Mouse (Mus musculus): ENCODE data around the gene Usp7. TPM values are rescaled to one million over a fixed set of nuclear protein-coding genes. Genes with fewer than 3 reads are reported as not detected.
"Not testable (repeated sequence)": the region's sequence is repeated elsewhere in the genome, so short reads cannot be mapped to it uniquely, and the experiment has no call there.

The Usp7 gene
- polyA plus RNA-seq, 1 experiment from 2014 or later: 15.8 TPM

DNA sequence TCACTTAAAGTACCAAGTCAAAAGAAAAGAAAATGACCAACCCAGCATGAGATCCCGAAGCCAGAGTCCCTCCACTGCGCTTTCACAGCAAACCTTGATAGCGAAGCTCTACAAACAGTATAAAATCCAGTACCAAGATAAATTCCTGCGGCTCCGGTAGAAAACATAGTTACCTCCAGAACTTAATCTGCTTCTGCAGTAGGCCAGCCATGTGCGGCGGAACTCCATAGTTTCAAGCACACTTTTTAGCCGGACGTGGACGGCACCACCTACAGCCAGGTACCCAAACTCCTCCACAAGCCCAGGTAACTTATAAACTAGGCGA lies 54.8 kb downstream of the Usp7 start:
- ATAC-seq: peak; percentile 0; the same call in 1 of the 2 replicates
- Histone ChIP-seq H3K27me3 (ENCODE audit: insufficient read depth, low read length) (no peaks in the 10 kb centered on the region), H3K4me2 (ENCODE audit: low read depth, low read length) (peak overlapping the region; percentile 76), H3K4me3 (ENCODE audit: low read depth, low read length) (peak overlapping the region; percentile 99), H3K9me3 (ENCODE audit: low read length) (no peaks in the 10 kb centered on the region), H3K9ac (replicated peaks) (peak overlapping the region; percentile 99), H3K4me1 (ENCODE audit: insufficient read depth) (peaks cover 50% of the 10 kb centered on the region), H3K36me3 (replicated peaks; ENCODE audit: insufficient read depth, low read length) (peaks cover 11% of the 10 kb centered on the region; the same call in 1 of the 2 replicates), H3K27ac (ENCODE audit: low read depth) (peak overlapping the region; percentile 99)
- TF ChIP-seq EP300 (IDR thresholded peaks at IDR 0.05; ENCODE audit: low read depth) (no peak), CTCF (IDR thresholded peaks at IDR 0.05; ENCODE audit: low read depth) (no peak)
- under 1% methylated on average over 11 of the region's 11 CpGs for WGBS (ENCODE audit: insufficient replicate concordance)
- DNase-seq: no peak

DNA sequence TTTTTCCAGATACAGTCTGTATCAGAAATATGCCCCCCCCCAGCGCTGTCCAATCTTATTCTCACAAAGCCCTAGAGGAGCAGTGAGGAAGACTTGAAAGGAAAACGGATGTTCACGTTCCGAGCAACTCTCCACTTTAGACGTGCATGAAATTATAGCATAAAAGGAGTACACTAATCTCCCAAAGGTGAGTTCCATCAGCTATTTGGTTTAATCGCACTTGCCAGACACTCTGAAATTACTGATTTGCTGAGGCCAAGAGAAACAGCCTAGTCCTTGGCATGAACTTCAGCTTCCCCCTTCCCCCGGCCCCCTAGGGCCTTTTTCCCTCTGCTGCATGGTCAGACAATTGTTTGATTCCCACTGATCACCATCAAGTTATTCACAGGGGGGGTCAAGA lies 55.4 kb downstream of the Usp7 start:
- Histone ChIP-seq H3K27me3 (ENCODE audit: insufficient read depth, low read length) (no peaks in the 10 kb centered on the region), H3K36me3 (replicated peaks; ENCODE audit: insufficient read depth, low read length) (peaks cover 11% of the 10 kb centered on the region; the same call in 1 of the 2 replicates), H3K4me2 (ENCODE audit: low read depth, low read length) (peak overlapping the region; percentile 76), H3K4me3 (ENCODE audit: low read depth, low read length) (peak overlapping the region; percentile 99), H3K9ac (replicated peaks) (peak overlapping the region; percentile 99), H3K27ac (ENCODE audit: low read depth) (peak overlapping the region; percentile 99; the same call in 1 of the 2 replicates), H3K9me3 (ENCODE audit: low read length) (no peaks in the 10 kb centered on the region), H3K4me1 (ENCODE audit: insufficient read depth) (peaks cover 53% of the 10 kb centered on the region)
- 1% methylated on average over 7 of the region's 7 CpGs for WGBS (ENCODE audit: insufficient replicate concordance)
- ATAC-seq: no peak
- TF ChIP-seq EP300 (IDR thresholded peaks at IDR 0.05; ENCODE audit: low read depth) (peak; percentile 50; the same call in 1 of the 2 replicates), CTCF (IDR thresholded peaks at IDR 0.05; ENCODE audit: low read depth) (no peak)
- no peak for DNase-seq

DNA sequence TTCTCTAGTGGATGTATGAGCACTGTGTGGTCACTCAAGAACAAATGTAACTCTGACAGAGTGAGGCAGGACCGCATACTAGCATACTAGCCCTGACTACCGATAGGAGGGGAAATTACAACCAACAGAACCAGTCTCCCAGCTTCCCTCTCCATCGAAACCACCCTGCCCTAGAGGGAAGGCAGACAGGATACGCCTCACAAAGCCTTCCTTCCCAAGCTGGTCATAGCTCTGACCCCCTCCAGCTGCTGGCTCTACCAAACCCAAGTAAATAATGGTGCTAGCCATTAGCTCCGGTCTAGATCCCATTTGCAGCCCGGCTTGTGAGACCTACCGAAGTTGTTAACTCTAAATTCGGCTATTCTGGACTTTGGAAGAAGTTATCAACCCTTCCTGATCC lies 56.1 kb downstream of the Usp7 start:
- DNase-seq (peak; percentile 35), ATAC-seq (no peak)
- peak overlapping the region; percentile 99 for H3K4me3 ChIP-seq (ENCODE audit: low read depth, low read length)

DNA sequence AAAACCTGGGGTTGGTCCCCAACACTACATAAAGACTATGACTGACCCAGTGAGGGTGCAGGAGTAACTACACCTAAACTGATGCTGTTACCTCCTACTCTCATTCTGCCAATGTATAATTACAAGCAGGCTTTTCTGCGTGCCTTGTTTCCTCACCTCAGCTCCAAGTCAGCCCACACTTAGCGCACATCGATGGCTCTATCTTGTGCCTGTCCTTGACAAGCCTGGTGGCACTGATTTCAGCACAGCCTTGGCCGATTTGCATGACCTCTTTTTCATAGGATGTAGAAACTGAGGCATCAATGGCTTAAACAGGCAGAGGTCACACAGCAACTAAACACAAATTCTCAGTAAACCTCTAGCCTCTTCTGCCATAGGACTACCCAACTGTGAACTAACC lies 57.4 kb downstream of the Usp7 start:
- H3K36me3 ChIP-seq (replicated peaks; ENCODE audit: insufficient read depth, low read length): peaks cover 11% of the 10 kb centered on the region; the same call in 1 of the 2 replicates
- TF ChIP-seq CTCF (IDR thresholded peaks at IDR 0.05; ENCODE audit: low read depth) (no peak), EP300 (IDR thresholded peaks at IDR 0.05; ENCODE audit: low read depth) (no peak)
- peaks cover 61% of the 10 kb centered on the region for H3K4me1 ChIP-seq (ENCODE audit: insufficient read depth)
- no peaks in the 10 kb centered on the region for H3K9me3 ChIP-seq (ENCODE audit: low read length)
- H3K9ac ChIP-seq (replicated peaks): peak overlapping the region; percentile 99; the same call in 1 of the 2 replicates
- WGBS (ENCODE audit: insufficient replicate concordance): 57% methylated on average over 4 of the region's 4 CpGs
- ATAC-seq: no peak
- H3K27ac ChIP-seq (ENCODE audit: low read depth): peak overlapping the region; percentile 24; the same call in 1 of the 2 replicates
- peak overlapping the region; percentile 99 for H3K4me3 ChIP-seq (ENCODE audit: low read depth, low read length)
- DNase-seq: no peak
- peak overlapping the region; percentile 76 for H3K4me2 ChIP-seq (ENCODE audit: low read depth, low read length)
- no peaks in the 10 kb centered on the region for H3K27me3 ChIP-seq (ENCODE audit: insufficient read depth, low read length)

More for the DNA sequence above, 56.1 kb downstream of the Usp7 start:
- Histone ChIP-seq H3K9me3 (ENCODE audit: low read length) (no peaks in the 10 kb centered on the region), H3K27ac (ENCODE audit: low read depth) (peak overlapping the region; percentile 99; the same call in 1 of the 2 replicates), H3K9ac (replicated peaks) (peak overlapping the region; percentile 99), H3K4me2 (ENCODE audit: low read depth, low read length) (peak overlapping the region; percentile 76), H3K36me3 (replicated peaks; ENCODE audit: insufficient read depth, low read length) (peaks cover 11% of the 10 kb centered on the region; the same call in 1 of the 2 replicates), H3K4me1 (ENCODE audit: insufficient read depth) (peaks cover 55% of the 10 kb centered on the region), H3K27me3 (ENCODE audit: insufficient read depth, low read length) (no peaks in the 10 kb centered on the region)
- WGBS (ENCODE audit: insufficient replicate concordance): 9% methylated on average over 8 of the region's 8 CpGs
- TF ChIP-seq CTCF (IDR thresholded peaks at IDR 0.05; ENCODE audit: low read depth) (peak; percentile 42), EP300 (IDR thresholded peaks at IDR 0.05; ENCODE audit: low read depth) (no peak)

DNA sequence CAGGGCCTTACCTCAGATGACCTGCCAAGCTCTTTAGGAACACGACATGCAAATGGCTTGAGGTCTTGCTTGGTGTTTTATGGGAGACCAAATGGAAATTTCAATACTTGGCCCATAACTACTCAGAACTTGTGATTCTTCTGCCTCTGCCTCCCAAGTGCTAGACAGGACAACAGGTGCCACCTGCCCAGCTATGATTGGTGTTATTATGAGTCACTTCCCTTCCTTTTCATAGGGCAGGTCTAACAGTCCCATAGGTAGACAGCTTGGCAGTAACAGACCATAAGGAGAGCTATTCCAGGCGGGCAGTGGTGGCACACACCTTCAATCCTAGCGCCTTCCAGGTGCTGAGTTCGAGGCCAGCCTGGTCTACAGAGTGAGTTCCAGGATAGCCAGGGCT lies 58.5 kb downstream of the Usp7 start:
- peaks cover 11% of the 10 kb centered on the region; the same call in 1 of the 2 replicates for H3K36me3 ChIP-seq (replicated peaks; ENCODE audit: insufficient read depth, low read length)
- no peak overlapping the region for H3K9ac ChIP-seq (replicated peaks)
- TF ChIP-seq CTCF (IDR thresholded peaks at IDR 0.05; ENCODE audit: low read depth) (no peak), EP300 (IDR thresholded peaks at IDR 0.05; ENCODE audit: low read depth) (no peak)
- H3K9me3 ChIP-seq (ENCODE audit: low read length): no peaks in the 10 kb centered on the region
- DNase-seq: no peak
- peak overlapping the region; percentile 76 for H3K4me2 ChIP-seq (ENCODE audit: low read depth, low read length)
- ATAC-seq: no peak
- no peak overlapping the region for H3K27ac ChIP-seq (ENCODE audit: low read depth)
- 84% methylated on average over 4 of the region's 4 CpGs for WGBS (ENCODE audit: insufficient replicate concordance)
- no peaks in the 10 kb centered on the region for H3K27me3 ChIP-seq (ENCODE audit: insufficient read depth, low read length)
- H3K4me1 ChIP-seq (ENCODE audit: insufficient read depth): peaks cover 64% of the 10 kb centered on the region
- no peak overlapping the region; the same call in 1 of the 2 replicates for H3K4me3 ChIP-seq (ENCODE audit: low read depth, low read length)

DNA sequence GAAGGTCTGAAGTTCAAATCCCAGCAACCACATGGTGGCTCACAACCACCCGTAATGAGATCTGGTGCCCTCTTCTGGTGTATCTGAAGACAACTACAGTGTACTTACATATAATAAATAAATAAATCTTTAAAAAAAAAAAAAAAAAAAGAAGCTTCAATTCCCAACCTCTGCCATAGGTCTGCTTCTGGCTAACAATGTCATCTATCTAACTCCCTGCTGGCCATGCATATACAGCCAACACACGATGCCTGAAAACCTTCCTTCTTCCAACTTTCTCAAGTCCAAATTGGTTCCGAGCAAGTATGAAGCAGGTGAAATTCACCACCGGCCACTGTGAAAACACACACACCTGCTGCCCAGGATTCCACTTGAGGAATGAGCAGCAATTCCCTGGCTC lies 59.7 kb downstream of the Usp7 start:
- H3K9me3 ChIP-seq (ENCODE audit: low read length); H3K4me2 ChIP-seq (ENCODE audit: low read depth, low read length); DNase-seq; H3K4me3 ChIP-seq (ENCODE audit: low read depth, low read length); H3K27me3 ChIP-seq (ENCODE audit: insufficient read depth, low read length); ATAC-seq; H3K27ac ChIP-seq (ENCODE audit: low read depth); H3K9ac ChIP-seq (replicated peaks): not testable (repeated sequence)
- peaks cover 66% of the 10 kb centered on the region for H3K4me1 ChIP-seq (ENCODE audit: insufficient read depth)
- peaks cover 14% of the 10 kb centered on the region; the same call in 1 of the 2 replicates for H3K36me3 ChIP-seq (replicated peaks; ENCODE audit: insufficient read depth, low read length)
- TF ChIP-seq CTCF (IDR thresholded peaks at IDR 0.05; ENCODE audit: low read depth): 0 out of 2 replicates have a peak, but pooled peaks have one; percentile 1
- WGBS (ENCODE audit: insufficient replicate concordance): 92% methylated on average over 3 of the region's 4 CpGs

Data from liver, postnatal 0 days (tissue).